Mouse (Mus musculus) naive thymus-derived CD4-positive, alpha-beta T cell, adult 2 months (primary cell): ENCODE measurements around the gene Tex19.2.

ENCODE experiments used
- DNase-seq: peaks from one replicate; pipeline ENCODE4 v3.0.0-alpha.2; 2011; ENCODE audit warnings: low read depth

Gene Tex19.2

DNA sequence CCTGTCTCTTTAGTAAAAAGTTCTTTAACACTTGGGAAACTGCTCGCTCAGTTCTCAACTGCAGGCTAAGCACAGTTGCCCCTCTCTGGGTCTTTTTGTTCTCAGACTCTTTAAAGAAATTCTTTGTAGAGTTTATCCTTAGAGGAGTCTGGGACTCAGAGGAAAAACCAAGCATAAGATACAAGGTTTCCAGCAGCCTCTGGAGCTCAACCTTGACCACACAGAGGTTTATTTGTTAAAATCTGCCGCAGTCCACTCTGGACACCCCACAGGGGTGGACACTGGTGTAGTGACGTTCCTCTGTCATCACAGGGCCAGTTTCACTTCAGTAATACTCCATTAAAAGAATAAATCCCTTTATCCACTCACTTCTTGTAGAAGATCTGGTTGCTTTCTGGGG is at the start of gene Tex19.2:
Gene Tex19.2 (minus strand): TSS at position 101 of the 400 bp plus-strand sequence.
- DNase-seq: no peak

DNA sequence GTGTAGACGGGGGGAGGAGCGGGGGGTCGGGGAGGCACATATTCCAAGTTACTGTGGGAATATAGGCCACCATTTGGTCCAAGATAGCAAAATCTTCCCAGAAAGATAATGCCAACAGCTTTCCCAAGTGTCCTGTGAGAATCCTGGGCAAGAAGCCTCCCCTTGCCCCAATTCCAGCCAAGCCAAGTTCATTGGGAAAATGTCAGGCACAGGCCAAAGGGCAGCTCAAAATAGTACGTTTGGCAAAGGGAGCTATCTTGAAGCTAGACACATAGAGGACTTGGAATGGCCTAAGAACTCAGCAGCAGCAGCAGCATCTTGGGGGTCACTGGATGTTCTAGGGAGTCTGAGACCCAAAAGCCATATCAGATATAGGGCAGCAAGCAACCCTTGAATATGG is 45.3 kb upstream of the Tex19.2 start:
- no peak for DNase-seq

- DNase-seq: no peak
Measured at GRCm38 (mm10) chr11:121160636-121161346, 42.3 kb upstream of the Tex19.2 start.

- DNase-seq: no peak
Measured at GRCm38 (mm10) chr11:121159971-121160370, 41.5 kb upstream of the Tex19.2 start, which contains the start of gene Uts2r. Uts2r (plus strand) TSS chr11:121160271.

DNA sequence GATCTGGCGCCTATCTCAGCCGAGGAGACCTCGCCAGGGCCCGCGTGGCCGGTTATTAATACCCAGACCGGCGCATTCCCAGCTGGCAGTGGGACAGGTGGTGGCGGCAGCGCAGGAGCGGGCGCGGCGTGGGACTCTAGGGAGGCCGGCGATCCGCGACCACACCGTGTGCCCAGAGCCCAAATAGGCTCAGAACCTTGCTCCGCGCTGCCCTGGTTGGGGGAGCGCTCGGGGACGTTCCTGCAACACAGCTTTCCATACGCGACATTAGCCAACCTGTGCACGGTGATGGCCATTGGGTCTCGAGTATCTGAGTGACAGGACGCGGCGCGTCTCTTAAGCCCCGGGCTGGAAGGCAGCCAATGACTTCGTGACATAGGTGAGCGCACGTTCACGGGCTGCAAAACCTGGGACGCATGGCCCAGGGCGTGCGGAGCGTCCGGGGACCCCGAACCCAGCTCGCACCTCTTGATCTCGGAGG is 38.0 kb upstream of the Tex19.2 start:
- no peak for DNase-seq

DNA sequence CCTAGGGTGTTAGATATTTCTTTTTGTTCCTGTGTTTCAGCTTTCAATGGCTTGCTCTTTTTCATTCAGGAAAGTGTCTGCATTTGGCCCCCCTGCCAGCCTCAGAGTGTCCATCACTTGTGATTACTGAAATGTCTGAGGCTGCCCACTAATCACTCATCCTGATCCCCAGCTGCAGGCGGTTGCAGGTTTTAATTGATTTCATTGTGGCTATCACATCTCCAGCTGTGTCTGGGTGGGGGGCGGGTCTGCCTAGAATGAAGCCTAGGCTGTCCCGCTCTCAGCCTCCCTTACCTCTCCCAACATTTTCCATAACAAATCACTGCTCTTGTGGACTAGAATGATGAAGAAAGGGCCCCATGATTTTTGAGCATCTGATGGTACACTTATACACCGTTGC is 35.7 kb upstream of the Tex19.2 start:
- no peak for DNase-seq

- DNase-seq: peak; percentile 23
Measured at GRCm38 (mm10) chr11:121148193-121148592, 29.7 kb upstream of the Tex19.2 start.

DNA sequence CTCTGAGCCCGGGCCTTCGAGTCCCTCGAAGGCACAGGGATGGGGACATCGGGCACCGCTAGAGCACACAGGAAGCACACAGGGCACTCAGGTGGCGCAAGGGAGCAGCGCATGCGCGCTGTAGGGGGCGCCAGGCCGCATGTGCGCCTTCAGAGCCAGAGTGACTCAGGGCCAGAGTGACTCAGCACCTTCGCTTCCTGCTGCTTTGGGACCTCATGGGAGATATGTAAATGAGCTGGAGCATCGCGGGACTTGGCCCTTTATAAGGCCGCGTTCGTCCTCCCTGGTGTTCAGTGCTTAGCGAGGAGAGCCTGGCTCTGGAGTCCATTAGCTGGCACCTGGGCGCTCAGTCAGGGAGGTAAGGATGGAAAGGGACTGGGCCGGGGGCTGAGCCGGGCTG is 27.4 kb upstream of the Tex19.2 start, which contains the start of gene Tex19.1:
Gene Tex19.1 (plus strand): TSS at position 279 of the 400 bp plus-strand sequence.
- no peak for DNase-seq

- DNase-seq: no peak
Measured at GRCm38 (mm10) chr11:121143325-121144015, 25.0 kb upstream of the Tex19.2 start.

GRCm38 (mm10) chr11:121138732-121139131 is 20.3 kb upstream of the Tex19.2 start:
- no peak for DNase-seq

- no peak for DNase-seq
Measured at GRCm38 (mm10) chr11:121137682-121138081, 19.2 kb upstream of the Tex19.2 start.

GRCm38 (mm10) chr11:121134600-121134999 is 16.1 kb upstream of the Tex19.2 start:
- no peak for DNase-seq

GRCm38 (mm10) chr11:121129616-121130015 is 11.1 kb upstream of the Tex19.2 start:
- DNase-seq: no peak

DNA sequence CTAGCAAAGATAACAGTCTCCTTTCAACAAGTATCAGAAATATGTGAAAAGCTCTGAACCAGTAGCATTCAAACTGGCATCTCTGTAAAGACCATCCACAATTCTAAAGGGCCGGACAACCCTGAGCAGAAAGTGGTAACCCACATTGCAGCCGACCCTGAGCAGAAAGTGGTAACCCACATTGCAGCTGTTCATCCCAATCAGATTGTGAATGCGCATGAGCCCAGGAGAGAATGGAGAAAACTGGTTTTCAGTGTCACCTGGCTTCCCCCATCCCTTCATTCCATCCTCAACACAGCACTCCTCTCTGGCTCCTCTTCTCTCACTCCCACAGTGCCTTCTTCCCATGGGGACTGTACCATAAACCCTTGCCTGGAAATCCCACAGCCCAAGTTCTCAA is 9.0 kb upstream of the Tex19.2 start:
- no peak for DNase-seq

GRCm38 (mm10) chr11:121126395-121126794 is 7.9 kb upstream of the Tex19.2 start:
- peak; percentile 38 for DNase-seq

DNA sequence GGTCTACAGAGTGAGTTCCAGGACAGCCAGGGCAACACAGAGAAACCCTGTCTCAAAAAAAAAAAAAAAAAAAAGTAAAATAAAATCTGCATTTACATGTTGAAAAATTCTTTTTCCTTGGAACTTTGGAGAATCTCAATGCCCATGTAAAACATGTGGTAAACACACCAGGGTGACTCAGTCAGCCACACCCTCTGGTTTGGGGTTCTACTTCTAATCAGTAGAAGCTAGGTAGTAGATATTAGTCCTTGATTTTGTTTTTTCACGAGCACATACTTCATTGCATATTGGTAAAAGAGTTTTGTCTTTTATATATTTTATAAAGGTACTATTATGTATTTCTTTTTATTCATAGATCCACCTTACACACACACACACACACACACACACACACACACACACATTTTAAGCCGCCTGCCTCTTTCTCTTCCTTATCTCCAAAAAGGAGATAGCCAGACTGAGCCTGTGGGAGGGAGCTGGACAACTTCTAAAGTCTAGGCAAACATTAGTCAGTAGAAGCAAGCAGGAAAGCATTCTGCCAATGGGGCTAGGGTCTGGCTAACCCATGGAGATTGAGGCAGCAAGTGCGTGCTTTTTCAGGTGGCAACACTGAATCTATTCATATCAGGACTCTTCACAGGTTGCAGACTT is 7.2 kb upstream of the Tex19.2 start:
- no peak for DNase-seq

DNA sequence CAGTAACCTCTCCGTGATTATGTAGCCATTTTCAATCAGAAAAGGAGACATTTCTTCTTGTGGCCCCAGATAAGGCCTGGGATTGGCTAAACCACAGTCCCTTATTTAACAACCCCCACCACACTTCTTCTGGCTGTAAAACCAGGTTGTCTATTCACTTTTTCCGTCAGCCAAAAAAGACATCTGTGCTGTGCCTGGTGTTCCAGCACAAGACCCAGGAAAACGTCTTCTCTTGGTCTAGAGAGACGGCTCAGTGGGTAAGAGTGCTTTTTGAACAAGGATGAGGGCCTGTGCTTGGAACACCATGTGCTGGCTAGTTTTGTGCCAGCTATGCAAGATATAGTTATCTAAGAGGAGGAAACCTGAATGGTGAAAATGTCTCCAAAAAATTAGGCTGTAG is 5.0 kb upstream of the Tex19.2 start:
- no peak for DNase-seq

DNA sequence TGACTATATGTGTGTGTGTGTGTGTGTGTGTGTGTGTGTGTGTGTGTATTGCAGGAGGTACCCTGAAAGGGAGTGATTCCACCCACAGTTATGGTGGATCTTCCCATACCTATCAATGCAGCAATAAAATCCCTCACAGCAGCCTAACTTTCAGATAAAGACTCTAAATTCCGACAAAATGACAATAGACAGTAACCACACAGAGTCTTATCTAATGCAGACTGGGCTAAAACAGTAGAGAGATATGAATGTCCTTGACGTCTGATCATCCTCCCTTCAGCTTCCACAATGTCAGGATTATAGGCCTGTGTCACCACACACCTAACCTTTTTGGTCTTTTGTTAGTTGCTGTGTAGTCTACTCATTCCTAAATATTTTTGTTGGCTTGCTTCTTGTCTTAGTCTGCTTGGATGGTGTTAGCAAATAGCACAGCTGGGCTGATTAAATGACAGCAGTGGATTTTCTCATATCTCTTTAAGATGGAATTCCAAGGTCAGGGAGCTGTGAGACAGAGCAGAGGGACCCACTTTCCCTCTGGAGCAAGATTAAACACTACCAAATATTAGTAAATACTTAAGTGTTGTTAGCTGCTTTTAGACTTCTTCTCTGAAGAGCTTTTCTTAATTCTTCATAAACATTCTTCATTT is 3.7 kb upstream of the Tex19.2 start:
- DNase-seq: no peak

- no peak for DNase-seq
Measured at GRCm38 (mm10) chr11:121121151-121121550, 2.7 kb upstream of the Tex19.2 start.

GRCm38 (mm10) chr11:121118106-121118505 is 371 bp downstream of the Tex19.2 start:
- no peak for DNase-seq

DNA sequence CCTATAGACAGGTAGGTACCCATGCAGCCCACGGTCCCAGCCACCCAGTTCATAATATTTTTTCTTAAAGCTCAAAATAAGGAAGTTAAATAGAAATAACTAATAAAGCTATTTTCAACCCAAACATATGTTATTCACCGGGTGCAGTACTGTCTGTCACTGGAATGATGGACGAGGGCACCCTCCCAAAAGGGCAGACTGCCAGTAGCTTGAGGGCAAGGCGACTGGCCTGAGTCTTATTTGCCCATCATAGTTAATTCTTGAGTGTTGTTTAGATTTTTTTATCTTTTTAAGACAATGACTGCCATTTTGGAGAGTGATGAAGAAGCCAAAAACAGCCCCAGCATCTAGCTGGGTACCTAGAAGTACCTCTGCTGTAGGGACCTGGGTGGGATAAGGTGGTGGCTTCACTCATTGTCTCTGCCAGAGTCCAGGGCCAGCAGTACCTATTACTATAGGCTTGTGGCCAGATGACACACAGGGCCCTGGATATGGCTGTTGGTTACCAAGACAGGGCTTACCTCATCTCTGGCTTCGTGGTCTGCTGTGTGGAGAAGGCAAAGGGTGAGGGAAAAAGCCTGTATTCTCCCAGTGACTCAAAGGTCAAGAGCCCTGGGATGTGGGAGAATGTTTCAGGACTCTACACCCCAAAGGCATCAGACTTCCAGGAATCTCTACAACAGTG is 6.2 kb downstream of the Tex19.2 start:
- no peak for DNase-seq

GRCm38 (mm10) chr11:121111601-121112000 is 6.9 kb downstream of the Tex19.2 start:
- DNase-seq: no peak
